Mouse (Mus musculus): ENCODE measurements around the gene Ttc21a.

DNA sequence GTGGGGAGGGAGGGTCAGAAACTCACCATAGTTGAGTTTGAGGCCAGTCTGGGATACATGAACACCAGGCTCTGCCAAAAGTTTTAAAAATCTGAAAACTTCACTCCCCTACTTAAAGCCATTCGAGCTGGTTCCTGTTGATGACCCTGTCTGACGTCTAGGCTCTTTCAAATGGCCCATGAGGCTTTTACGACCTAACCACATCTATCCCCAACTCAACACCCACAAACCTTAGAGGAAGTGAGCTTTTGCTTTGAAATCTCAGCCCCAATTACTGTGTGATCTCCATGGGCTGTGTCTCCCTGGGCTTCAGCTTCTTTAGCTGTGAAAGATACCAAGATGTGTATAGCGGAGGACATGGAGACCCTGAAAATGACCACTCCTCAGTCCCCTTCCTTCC lies 1.1 kb downstream of the Ttc21a start:
- TF ChIP-seq CTCF (IDR thresholded peaks at IDR 0.05; ENCODE audit: low read depth, low read length) (no peak), TAL1 (conservative IDR thresholded peaks at IDR 0.05; ENCODE audit: low read depth, low read length) (no peak)

All from G1E (cell line).